Mouse (Mus musculus) hindbrain, embryonic 16.5 days (tissue): Measurements from ENCODE around the gene Nos2. TPM values are rescaled to one million over a fixed set of nuclear protein-coding genes. Genes with fewer than 3 reads are reported as not detected.
A peak's percentile ranks its signal among the peaks of the same experiment; 100 is the strongest.

Experiments used
- ATAC-seq: fragments of 200-750 bp; cut with Nextera tagmentation; 2 replicates; pipeline ENCODE4 v1.8.0; 2017; ENCODE audit warnings: moderate TSS enrichment, moderate library complexity
- H3K27ac ChIP-seq: fragments of 300-500 bp; sonication (generic); 2 replicates; pipeline ENCODE4 v1.5.1; 2014; ENCODE audit warnings: low read depth, mild to moderate bottlenecking, control low read depth, low read length, moderate library complexity
- H3K27me3 ChIP-seq: fragments of 300-500 bp; sonication (generic); replicated peaks from 2 replicates; pipeline ENCODE4 v1.6.1; 2014; ENCODE audit warnings: low read length; ENCODE audit not compliant: control insufficient read depth, insufficient read depth
- H3K36me3 ChIP-seq: fragments of 300-500 bp; sonication (generic); 2 replicates; pipeline ENCODE4 v1.6.1; 2014; ENCODE audit warnings: mild to moderate bottlenecking, low read length, moderate library complexity, mixed read lengths; ENCODE audit not compliant: control insufficient read depth, insufficient read depth
- H3K4me1 ChIP-seq: fragments of 300-500 bp; sonication (generic); 2 replicates; pipeline ENCODE4 v1.6.1; 2014; ENCODE audit warnings: low read depth, low read length; ENCODE audit not compliant: control insufficient read depth, insufficient read depth
- H3K4me2 ChIP-seq: fragments of 300-500 bp; sonication (generic); 2 replicates; pipeline ENCODE4 v1.6.1; 2014; ENCODE audit warnings: mild to moderate bottlenecking, low read length, control low read depth, moderate library complexity
- H3K4me3 ChIP-seq: fragments of 300-500 bp; sonication (generic); 2 replicates; pipeline ENCODE4 v1.5.1; 2014; ENCODE audit warnings: mild to moderate bottlenecking, low read length, control low read depth, moderate library complexity
- H3K9ac ChIP-seq: fragments of 300-500 bp; sonication (generic); 2 replicates; pipeline ENCODE4 v1.6.1; 2014; ENCODE audit warnings: low read depth, mild to moderate bottlenecking, control low read depth, low read length, moderate library complexity
- H3K9me3 ChIP-seq: fragments of 300-500 bp; sonication (generic); 2 replicates; pipeline ENCODE4 v1.6.1; 2014; ENCODE audit warnings: mild to moderate bottlenecking, low read length, moderate library complexity; ENCODE audit not compliant: control insufficient read depth
- WGBS: fragments of 180-500 bp; shearing (Covaris S2); extraction: QIAGEN DNeasy Blood & Tissue Kit; methylation state at CpG from one replicate; pipeline ENCODE4 v1.1.7; 2014; 5-methylcytosine and 5-hydroxymethylcytosine counted together
- polyA plus RNA-seq: library from polyadenylated mRNA; unstranded; fragments of >200 nt; fragmentation: Nextera tagmentation; extraction: Ambion mirVana; gene quantifications from 2 replicates; pipeline ENCODE4 v1.2.1, GENCODE M21; 2015

The Nos2 gene
- polyA plus RNA-seq, 1 experiment from 2014 or later = 0.96 TPM

DNA sequence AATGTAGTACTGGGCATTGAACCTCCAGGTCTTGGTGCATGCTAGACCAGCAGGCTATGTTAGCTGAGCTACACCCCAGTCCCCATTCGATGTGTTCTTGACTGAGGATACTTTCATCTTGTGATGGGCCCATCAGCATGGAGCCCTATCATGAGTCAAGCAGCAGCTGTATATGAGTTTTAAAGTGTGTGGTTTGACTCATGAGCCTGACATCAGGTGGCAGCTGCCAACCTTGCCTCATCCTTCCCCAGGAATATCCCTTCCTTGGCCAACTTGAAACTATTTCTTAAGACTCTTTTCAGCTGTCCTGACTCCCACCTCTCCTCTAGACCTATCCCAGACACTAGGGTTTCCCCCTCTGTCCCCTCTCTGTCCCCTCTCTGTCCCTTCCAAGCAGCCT is 22.5 kb downstream of the Nos2 start:
- Histone ChIP-seq H3K4me1 (no peaks in the 10 kb centered on the region), H3K27me3 (no peaks in the 10 kb centered on the region), H3K9ac (no peak overlapping the region), H3K27ac (no peak overlapping the region), H3K36me3 (no peaks in the 10 kb centered on the region), H3K9me3 (no peaks in the 10 kb centered on the region), H3K4me2 (no peak overlapping the region), H3K4me3 (no peak overlapping the region)
- 100% methylated on average over 1 of the region's 1 CpGs for WGBS
- no peak for ATAC-seq

DNA sequence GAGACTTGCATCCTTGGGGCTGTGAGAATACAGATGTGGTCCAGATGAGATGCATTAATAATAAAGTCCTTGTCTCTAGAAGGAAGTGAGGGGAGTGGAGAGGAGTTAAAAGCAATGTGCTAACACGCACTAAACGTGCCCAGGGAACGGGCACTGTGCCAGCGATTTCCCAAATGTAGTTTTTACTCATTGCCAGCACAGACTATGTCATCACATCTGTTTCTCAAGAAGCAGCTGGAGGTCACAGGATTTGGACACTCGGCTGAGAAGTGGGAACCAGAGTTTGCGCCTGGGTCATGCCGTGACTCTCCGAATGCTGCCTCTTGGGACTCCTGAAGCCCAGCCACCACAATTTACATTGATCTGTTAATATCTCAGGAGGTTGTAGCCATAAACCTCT is 29.8 kb downstream of the Nos2 start:
- Histone ChIP-seq H3K4me2 (no peak overlapping the region), H3K36me3 (no peaks in the 10 kb centered on the region), H3K9ac (no peak overlapping the region), H3K27ac (no peak overlapping the region), H3K4me1 (no peaks in the 10 kb centered on the region), H3K27me3 (no peaks in the 10 kb centered on the region), H3K4me3 (no peak overlapping the region), H3K9me3 (no peaks in the 10 kb centered on the region)
- WGBS = 78% methylated on average over 8 of the region's 8 CpGs
- no peak for ATAC-seq

DNA sequence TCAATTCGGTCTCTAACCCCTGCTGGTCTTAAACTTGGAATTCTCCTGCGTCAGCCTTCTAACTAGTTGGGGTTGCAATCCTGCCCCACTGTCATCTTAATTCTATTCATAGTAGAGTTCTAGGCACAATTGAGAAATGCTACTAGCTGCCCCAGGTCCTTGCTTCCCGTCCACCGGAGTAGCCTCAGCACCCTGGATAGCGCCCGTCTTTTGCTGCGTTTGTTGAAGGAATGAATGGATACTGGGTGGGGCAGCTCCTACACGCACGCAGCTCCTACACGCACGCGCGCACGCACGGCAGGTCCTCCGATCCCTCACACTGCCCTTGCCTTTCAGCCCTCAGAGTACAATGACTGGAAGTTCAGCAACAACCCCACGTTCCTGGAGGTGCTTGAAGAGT is 31.9 kb downstream of the Nos2 start:
- no peaks in the 10 kb centered on the region for H3K36me3 ChIP-seq
- no peaks in the 10 kb centered on the region for H3K27me3 ChIP-seq
- no peaks in the 10 kb centered on the region for H3K9me3 ChIP-seq
- WGBS = 9% methylated on average over 17 of the region's 17 CpGs
- H3K4me1 ChIP-seq = no peaks in the 10 kb centered on the region
- no peak overlapping the region for H3K9ac ChIP-seq
- no peak for ATAC-seq
- H3K4me3 ChIP-seq = peak overlapping the region; percentile 10
- H3K4me2 ChIP-seq = peak overlapping the region; percentile 42
- H3K27ac ChIP-seq = no peak overlapping the region

DNA sequence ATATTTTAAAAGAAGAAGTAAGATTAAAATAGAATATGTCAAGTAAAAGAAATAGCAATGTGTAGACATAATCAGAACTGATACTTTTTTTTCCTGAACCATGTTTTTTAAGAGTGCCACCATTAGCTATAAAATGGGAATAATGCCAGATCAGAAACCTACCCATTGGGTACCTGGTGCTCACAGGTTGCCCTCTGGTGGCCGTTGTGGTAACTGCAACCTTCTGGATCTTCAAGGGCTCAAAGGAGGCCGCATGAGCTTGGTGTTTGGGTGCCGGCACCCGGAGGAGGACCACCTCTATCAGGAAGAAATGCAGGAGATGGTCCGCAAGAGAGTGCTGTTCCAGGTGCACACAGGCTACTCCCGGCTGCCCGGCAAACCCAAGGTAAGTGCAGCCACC is 35.7 kb downstream of the Nos2 start:
- H3K9me3 ChIP-seq = no peaks in the 10 kb centered on the region
- no peak for ATAC-seq
- no peak overlapping the region for H3K27ac ChIP-seq
- no peak overlapping the region for H3K4me2 ChIP-seq
- no peaks in the 10 kb centered on the region for H3K36me3 ChIP-seq
- H3K9ac ChIP-seq = no peak overlapping the region
- no peaks in the 10 kb centered on the region for H3K27me3 ChIP-seq
- H3K4me1 ChIP-seq = no peaks in the 10 kb centered on the region
- H3K4me3 ChIP-seq = no peak overlapping the region
- WGBS = 15% methylated on average over 7 of the region's 7 CpGs

DNA sequence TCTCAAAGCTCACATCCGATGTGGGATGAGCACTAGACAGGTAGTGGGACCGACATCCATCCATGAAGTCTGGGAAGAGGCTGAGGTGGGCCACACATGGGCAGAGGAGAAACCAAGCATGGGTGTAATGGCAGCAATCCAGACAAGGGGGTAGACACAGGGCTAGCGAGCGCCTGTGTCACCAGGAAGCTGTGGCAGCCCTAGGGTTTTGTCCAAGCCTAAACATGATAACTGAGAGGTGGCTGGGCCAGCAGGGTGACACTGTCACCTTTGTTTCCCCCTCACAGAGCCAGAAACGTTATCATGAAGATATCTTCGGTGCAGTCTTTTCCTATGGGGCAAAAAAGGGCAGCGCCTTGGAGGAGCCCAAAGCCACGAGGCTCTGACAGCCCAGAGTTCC is 38.8 kb downstream of the Nos2 start:
- H3K4me3 ChIP-seq = no peak overlapping the region
- H3K27me3 ChIP-seq = no peaks in the 10 kb centered on the region
- H3K27ac ChIP-seq = no peak overlapping the region
- no peak overlapping the region for H3K4me2 ChIP-seq
- H3K36me3 ChIP-seq = no peaks in the 10 kb centered on the region
- H3K9ac ChIP-seq = no peak overlapping the region
- no peak for ATAC-seq
- 81% methylated on average over 8 of the region's 8 CpGs for WGBS
- H3K9me3 ChIP-seq = no peaks in the 10 kb centered on the region
- H3K4me1 ChIP-seq = no peaks in the 10 kb centered on the region

DNA sequence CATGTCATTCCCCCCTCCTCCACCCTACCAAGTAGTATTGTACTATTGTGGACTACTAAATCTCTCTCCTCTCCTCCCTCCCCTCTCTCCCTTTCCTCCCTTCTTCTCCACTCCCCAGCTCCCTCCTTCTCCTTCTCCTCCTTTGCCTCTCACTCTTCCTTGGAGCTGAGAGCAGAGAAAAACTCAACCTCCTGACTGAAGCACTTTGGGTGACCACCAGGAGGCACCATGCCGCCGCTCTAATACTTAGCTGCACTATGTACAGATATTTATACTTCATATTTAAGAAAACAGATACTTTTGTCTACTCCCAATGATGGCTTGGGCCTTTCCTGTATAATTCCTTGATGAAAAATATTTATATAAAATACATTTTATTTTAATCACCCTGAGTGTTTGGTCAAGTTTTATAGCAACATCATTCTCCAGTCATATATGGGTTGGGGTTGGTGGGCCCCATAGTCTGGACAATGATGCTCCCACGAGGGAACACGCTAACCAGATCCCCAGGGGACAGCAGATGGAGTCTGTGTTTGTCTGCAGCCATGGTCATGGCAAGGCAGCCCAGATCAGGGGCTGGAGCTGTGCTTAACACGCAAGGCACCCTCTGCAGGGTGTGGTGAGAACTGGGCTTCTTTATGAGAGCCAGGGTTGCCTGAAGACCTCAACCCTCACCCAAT is 39.4 kb downstream of the Nos2 start:
- Histone ChIP-seq H3K9ac (no peak overlapping the region), H3K4me3 (no peak overlapping the region), H3K4me1 (no peaks in the 10 kb centered on the region), H3K4me2 (no peak overlapping the region), H3K36me3 (no peaks in the 10 kb centered on the region), H3K27ac (no peak overlapping the region), H3K9me3 (no peaks in the 10 kb centered on the region), H3K27me3 (no peaks in the 10 kb centered on the region)
- no peak for ATAC-seq
- 76% methylated on average over 5 of the region's 5 CpGs for WGBS

DNA sequence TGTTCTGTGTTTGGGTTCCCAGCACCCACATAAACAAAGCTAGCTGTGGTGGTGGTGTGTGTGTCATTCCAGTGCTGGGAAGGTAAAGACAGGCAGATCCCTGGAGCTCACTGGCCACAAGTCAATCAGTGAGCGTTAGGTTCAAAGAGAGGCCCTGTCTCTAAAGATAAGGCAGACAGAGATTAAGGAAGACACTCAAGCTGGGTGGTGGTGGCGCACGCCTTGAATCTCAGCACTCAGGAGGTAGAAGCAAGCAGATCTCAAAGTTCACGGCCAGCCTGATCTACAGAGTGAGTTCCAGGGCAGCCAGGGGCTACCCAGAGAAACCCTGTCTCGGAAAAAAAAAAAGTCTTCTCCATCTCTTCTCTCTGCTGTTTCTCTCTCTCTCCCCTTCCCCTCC is 40.6 kb downstream of the Nos2 start:
- no peak overlapping the region for H3K27ac ChIP-seq
- no peaks in the 10 kb centered on the region for H3K36me3 ChIP-seq
- H3K4me2 ChIP-seq = no peak overlapping the region
- 82% methylated on average over 5 of the region's 5 CpGs for WGBS
- ATAC-seq = no peak
- H3K4me1 ChIP-seq = no peaks in the 10 kb centered on the region
- no peaks in the 10 kb centered on the region for H3K27me3 ChIP-seq
- H3K9ac ChIP-seq = no peak overlapping the region
- no peaks in the 10 kb centered on the region for H3K9me3 ChIP-seq
- H3K4me3 ChIP-seq = no peak overlapping the region

DNA sequence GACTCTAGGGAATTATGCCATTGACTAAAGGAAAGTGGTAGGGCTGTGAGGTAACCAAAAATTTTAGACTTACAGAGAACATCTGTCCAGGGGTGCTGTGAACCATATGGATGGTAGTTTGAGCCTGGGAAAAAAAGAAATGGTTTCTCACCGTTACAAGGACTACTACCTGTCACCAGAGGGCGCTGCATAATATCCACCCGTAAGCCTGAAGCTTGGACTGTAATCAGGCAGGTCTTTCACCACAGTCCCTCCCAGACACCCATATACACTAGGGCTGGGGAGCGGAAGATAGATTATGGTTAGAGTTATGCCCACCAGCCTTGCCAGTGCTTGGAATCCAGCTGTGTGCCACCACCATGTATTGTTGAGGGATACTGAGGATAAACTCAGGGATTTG is 46.8 kb downstream of the Nos2 start:
- H3K9ac ChIP-seq = no peak overlapping the region
- no peak overlapping the region for H3K4me3 ChIP-seq
- no peaks in the 10 kb centered on the region for H3K4me1 ChIP-seq
- 26% methylated on average over 4 of the region's 4 CpGs for WGBS
- no peak overlapping the region for H3K4me2 ChIP-seq
- H3K27ac ChIP-seq = no peak overlapping the region
- no peak for ATAC-seq
- no peaks in the 10 kb centered on the region for H3K36me3 ChIP-seq
- H3K27me3 ChIP-seq = no peaks in the 10 kb centered on the region
- H3K9me3 ChIP-seq = no peaks in the 10 kb centered on the region

DNA sequence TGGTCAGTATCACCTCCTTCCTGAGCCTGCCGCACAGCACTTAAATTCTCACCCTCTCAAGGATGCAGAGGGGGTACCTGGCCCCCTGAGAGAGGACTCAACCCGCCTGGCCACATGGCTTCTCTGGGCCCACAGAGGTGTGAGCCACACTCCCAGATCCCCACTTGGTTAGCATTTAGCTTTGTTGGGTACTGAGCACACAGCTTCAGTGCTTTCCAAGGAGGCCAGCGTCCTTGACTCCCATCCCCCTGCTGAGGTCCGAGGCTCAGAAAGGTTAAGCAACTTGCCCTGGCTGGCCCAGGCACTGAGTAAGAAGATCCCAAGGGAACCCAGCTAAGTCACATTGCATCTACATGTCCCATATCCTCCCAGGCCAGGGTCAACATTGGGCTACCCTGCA is 47.5 kb downstream of the Nos2 start:
- Histone ChIP-seq H3K4me1 (peaks cover 3% of the 10 kb centered on the region), H3K36me3 (no peaks in the 10 kb centered on the region), H3K9ac (no peak overlapping the region), H3K27ac (no peak overlapping the region), H3K27me3 (no peaks in the 10 kb centered on the region), H3K9me3 (no peaks in the 10 kb centered on the region), H3K4me2 (no peak overlapping the region), H3K4me3 (no peak overlapping the region)
- 89% methylated on average over 4 of the region's 4 CpGs for WGBS
- ATAC-seq = no peak

DNA sequence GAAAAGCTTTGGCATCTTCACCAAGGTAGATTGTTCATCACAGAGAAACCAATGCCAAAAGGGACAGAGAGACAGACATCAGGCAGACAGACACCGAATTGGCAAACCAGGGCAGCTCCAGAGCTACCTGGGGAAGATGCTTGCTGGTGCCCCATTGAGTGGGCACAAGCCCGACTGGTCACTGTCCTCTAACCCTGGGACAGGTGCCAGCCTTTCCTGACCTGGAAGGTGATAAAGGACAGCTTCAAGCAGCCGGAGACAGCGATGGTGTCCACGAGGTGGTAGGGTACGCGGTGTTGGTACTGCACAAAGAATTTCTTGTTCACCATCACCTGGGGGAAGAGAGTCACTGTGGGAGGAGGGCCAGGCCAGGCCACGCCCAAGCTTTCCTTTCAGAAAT is 50.5 kb downstream of the Nos2 start:
- Histone ChIP-seq H3K4me3 (no peak overlapping the region), H3K4me1 (peaks cover 8% of the 10 kb centered on the region), H3K36me3 (no peaks in the 10 kb centered on the region), H3K9ac (no peak overlapping the region), H3K27ac (no peak overlapping the region), H3K27me3 (no peaks in the 10 kb centered on the region), H3K4me2 (no peak overlapping the region), H3K9me3 (no peaks in the 10 kb centered on the region)
- no peak for ATAC-seq
- WGBS = 87% methylated on average over 8 of the region's 8 CpGs
